Mouse (Mus musculus) bone marrow, adult 2 months (tissue): ENCODE measurements around the gene Arhgef7.

Source experiments
- CTCF ChIP-seq: fragments of 200-500 bp; IDR thresholded peaks from 2 replicates; pipeline ENCODE4 v1.5.1; 2011; ENCODE audit warnings: low read length, control low read depth; ENCODE audit not compliant: control insufficient read depth, insufficient read depth
- POLR2A ChIP-seq: fragments of 200-500 bp; IDR thresholded peaks from 2 replicates; pipeline ENCODE4 v1.6.1; 2011; ENCODE audit warnings: low read depth, mild to moderate bottlenecking, control low read depth, low read length, borderline replicate concordance; ENCODE audit not compliant: control insufficient read depth

DNA sequence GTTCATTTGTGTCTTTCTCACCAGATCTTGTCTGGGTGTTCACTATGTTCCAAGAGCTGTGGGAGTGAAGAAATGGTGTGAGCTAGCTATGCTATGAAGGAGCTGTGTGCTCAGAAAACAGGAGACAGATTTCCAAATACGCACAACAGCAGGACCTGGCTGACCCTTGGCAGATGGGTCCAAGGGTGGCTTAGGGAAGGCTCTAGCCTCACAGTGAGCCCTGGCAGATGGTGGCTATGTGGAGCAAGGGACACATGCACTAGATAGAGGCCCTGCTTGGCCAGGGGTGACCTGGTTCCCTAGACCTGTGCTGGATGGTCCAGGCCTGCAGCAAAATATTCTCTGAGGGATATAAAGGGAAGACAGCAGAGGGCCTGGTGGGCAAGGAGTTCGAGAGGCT is 13.3 kb downstream of the Arhgef7 start:
- no peak for TF ChIP-seq POLR2A
- TF ChIP-seq CTCF = no peak
